Mouse (Mus musculus): ENCODE results near the gene Tmem123.

GRCm38 (mm10) chr9:7785396-7785795 is 21.6 kb downstream of the Tmem123 start:
- TF ChIP-seq CTCF (IDR thresholded peaks at IDR 0.05; ENCODE audit: low read depth) (no peak), EP300 (IDR thresholded peaks at IDR 0.05; ENCODE audit: low read depth) (no peak)

Measured in heart, postnatal 0 days (tissue).